Mouse (Mus musculus) midbrain, embryonic 16.5 days (tissue): ENCODE data around the gene Shisa5. TPM values are rescaled to one million over a fixed set of nuclear protein-coding genes. Genes with fewer than 3 reads are reported as not detected.

Experiments
- ATAC-seq: fragments of 200-750 bp; cut with Nextera tagmentation; 2 replicates; pipeline ENCODE4 v1.8.0; 2017; ENCODE audit warnings: moderate TSS enrichment
- H3K27ac ChIP-seq: fragments of 300-500 bp; sonication (generic); 2 replicates; pipeline ENCODE4 v1.5.1; 2014; ENCODE audit warnings: mild to moderate bottlenecking, low read length, mixed read lengths
- H3K27me3 ChIP-seq: fragments of 300-500 bp; sonication (generic); 2 replicates; pipeline ENCODE4 v1.6.1; 2014; ENCODE audit warnings: low read depth, low read length, mixed read lengths; ENCODE audit not compliant: control insufficient read depth, insufficient read depth
- H3K36me3 ChIP-seq: fragments of 300-500 bp; sonication (generic); 2 replicates; pipeline ENCODE4 v1.6.1; 2014; ENCODE audit warnings: mild to moderate bottlenecking, low read length, moderate library complexity, mixed read lengths; ENCODE audit not compliant: control insufficient read depth, insufficient read depth
- H3K4me1 ChIP-seq: fragments of 300-500 bp; sonication (generic); 2 replicates; pipeline ENCODE4 v1.6.1; 2014; ENCODE audit warnings: mild to moderate bottlenecking, low read length, mixed read lengths; ENCODE audit not compliant: control insufficient read depth, insufficient read depth
- H3K4me2 ChIP-seq: fragments of 300-500 bp; sonication (generic); 2 replicates; pipeline ENCODE4 v1.6.1; 2014; ENCODE audit warnings: mild to moderate bottlenecking, low read length, mixed read lengths
- H3K4me3 ChIP-seq: fragments of 300-500 bp; sonication (generic); 2 replicates; pipeline ENCODE4 v1.5.1; 2014; ENCODE audit warnings: low read depth, mild to moderate bottlenecking, low read length, moderate library complexity, mixed read lengths
- H3K9ac ChIP-seq: fragments of 300-500 bp; sonication (generic); 2 replicates; pipeline ENCODE4 v1.6.1; 2014; ENCODE audit warnings: low read depth, low read length, mixed read lengths
- H3K9me3 ChIP-seq: fragments of 300-500 bp; sonication (generic); replicated peaks from 2 replicates; pipeline ENCODE4 v1.6.1; 2014; ENCODE audit warnings: mild to moderate bottlenecking, low read length, mixed read lengths; ENCODE audit not compliant: control insufficient read depth, poor library complexity, severe bottlenecking
- WGBS: fragments of 180-500 bp; shearing (Covaris S2); extraction: QIAGEN DNeasy Blood & Tissue Kit; methylation state at CpG from one replicate; pipeline ENCODE4 v1.1.7; 2014; 5-methylcytosine and 5-hydroxymethylcytosine counted together
- polyA plus RNA-seq: library from polyadenylated mRNA; unstranded; fragments of >200 nt; fragmentation: Nextera tagmentation; extraction: Ambion mirVana; gene quantifications from 2 replicates; pipeline ENCODE4 v1.2.1, GENCODE M21; 2015

Gene Shisa5
- polyA plus RNA-seq, 1 experiment from 2014 or later, result 68.9 TPM

- Histone ChIP-seq H3K9me3 (no peaks in the 10 kb centered on the region), H3K36me3 (peaks cover 25% of the 10 kb centered on the region), H3K4me2 (no peak overlapping the region), H3K4me1 (no peaks in the 10 kb centered on the region), H3K27me3 (no peaks in the 10 kb centered on the region), H3K9ac (no peak overlapping the region), H3K27ac (no peak overlapping the region), H3K4me3 (no peak overlapping the region)
- WGBS, result 91% methylated on average over 14 of the region's 14 CpGs
- no peak for ATAC-seq
These were observed 28.1 kb upstream of the Shisa5 start for GRCm38 (mm10) chr9:109010316-109010690.

- Histone ChIP-seq H3K36me3 (peaks cover 12% of the 10 kb centered on the region), H3K9me3 (no peaks in the 10 kb centered on the region), H3K9ac (no peak overlapping the region), H3K4me1 (no peaks in the 10 kb centered on the region), H3K27me3 (no peaks in the 10 kb centered on the region), H3K27ac (no peak overlapping the region), H3K4me2 (no peak overlapping the region), H3K4me3 (no peak overlapping the region)
- no peak for ATAC-seq
- WGBS, result 78% methylated on average over 8 of the region's 8 CpGs
These were observed 23.0 kb upstream of the Shisa5 start for GRCm38 (mm10) chr9:109015397-109015796.

GRCm38 (mm10) chr9:109016973-109017604, 21.3 kb upstream of the Shisa5 start:
- Histone ChIP-seq H3K4me2 (no peak overlapping the region), H3K4me3 (no peak overlapping the region), H3K27me3 (no peaks in the 10 kb centered on the region), H3K27ac (no peak overlapping the region), H3K9ac (no peak overlapping the region), H3K4me1 (no peaks in the 10 kb centered on the region), H3K9me3 (no peaks in the 10 kb centered on the region), H3K36me3 (peaks cover 7% of the 10 kb centered on the region)
- 74% methylated on average over 11 of the region's 11 CpGs for WGBS
- ATAC-seq, result no peak

GRCm38 (mm10) chr9:109021428-109021827, 16.9 kb upstream of the Shisa5 start:
- Histone ChIP-seq H3K9me3 (no peaks in the 10 kb centered on the region), H3K4me2 (no peak overlapping the region), H3K9ac (no peak overlapping the region), H3K27ac (no peak overlapping the region), H3K27me3 (no peaks in the 10 kb centered on the region), H3K36me3 (peaks cover 9% of the 10 kb centered on the region; the same call in 1 of the 2 replicates), H3K4me3 (no peak overlapping the region), H3K4me1 (no peaks in the 10 kb centered on the region)
- ATAC-seq, result no peak
- WGBS, result 80% methylated on average over 4 of the region's 4 CpGs

GRCm38 (mm10) chr9:109022866-109023685, 15.3 kb upstream of the Shisa5 start:
- H3K9me3 ChIP-seq, result no peaks in the 10 kb centered on the region
- no peak for ATAC-seq
- H3K27me3 ChIP-seq, result no peaks in the 10 kb centered on the region
- no peak overlapping the region for H3K4me3 ChIP-seq
- H3K36me3 ChIP-seq, result peaks cover 11% of the 10 kb centered on the region; the same call in 1 of the 2 replicates
- no peaks in the 10 kb centered on the region for H3K4me1 ChIP-seq
- no peak overlapping the region for H3K4me2 ChIP-seq
- no peak overlapping the region for H3K27ac ChIP-seq
- no peak overlapping the region for H3K9ac ChIP-seq
- 92% methylated on average over 17 of the region's 17 CpGs for WGBS

GRCm38 (mm10) chr9:109027521-109027920, 10.8 kb upstream of the Shisa5 start:
- WGBS, result 81% methylated on average over 8 of the region's 8 CpGs
- no peak for ATAC-seq
- Histone ChIP-seq H3K9ac (no peak overlapping the region), H3K27me3 (no peaks in the 10 kb centered on the region), H3K4me3 (no peak overlapping the region), H3K36me3 (peaks cover 21% of the 10 kb centered on the region; the same call in 1 of the 2 replicates), H3K27ac (no peak overlapping the region), H3K4me2 (no peak overlapping the region), H3K9me3 (no peaks in the 10 kb centered on the region), H3K4me1 (no peaks in the 10 kb centered on the region)

- Histone ChIP-seq H3K27ac (no peak overlapping the region), H3K9me3 (no peaks in the 10 kb centered on the region), H3K36me3 (peaks cover 21% of the 10 kb centered on the region; the same call in 1 of the 2 replicates), H3K9ac (no peak overlapping the region), H3K4me1 (no peaks in the 10 kb centered on the region), H3K4me2 (no peak overlapping the region), H3K4me3 (no peak overlapping the region), H3K27me3 (no peaks in the 10 kb centered on the region)
- no peak for ATAC-seq
- WGBS, result 80% methylated on average over 3 of the region's 3 CpGs
These were observed 9.9 kb upstream of the Shisa5 start for GRCm38 (mm10) chr9:109028421-109028820.

GRCm38 (mm10) chr9:109028919-109029318, 9.4 kb upstream of the Shisa5 start:
- no peak for ATAC-seq

GRCm38 (mm10) chr9:109030312-109030711, 8.1 kb upstream of the Shisa5 start:
- Histone ChIP-seq H3K9ac (no peak overlapping the region), H3K36me3 (peaks cover 13% of the 10 kb centered on the region; the same call in 1 of the 2 replicates), H3K9me3 (no peaks in the 10 kb centered on the region), H3K4me3 (no peak overlapping the region), H3K27me3 (no peaks in the 10 kb centered on the region), H3K4me1 (no peaks in the 10 kb centered on the region), H3K4me2 (no peak overlapping the region), H3K27ac (no peak overlapping the region)
- WGBS, result 70% methylated on average over 3 of the region's 3 CpGs
- no peak for ATAC-seq

More at GRCm38 (mm10) chr9:109028919-109029318, 9.4 kb upstream of the Shisa5 start:
- H3K27me3 ChIP-seq, result no peaks in the 10 kb centered on the region
- WGBS, result 78% methylated on average over 5 of the region's 5 CpGs
- H3K4me2 ChIP-seq, result no peak overlapping the region
- H3K36me3 ChIP-seq, result peaks cover 21% of the 10 kb centered on the region; the same call in 1 of the 2 replicates
- no peak overlapping the region for H3K4me3 ChIP-seq
- no peak overlapping the region for H3K27ac ChIP-seq
- H3K4me1 ChIP-seq, result no peaks in the 10 kb centered on the region
- no peak overlapping the region for H3K9ac ChIP-seq
- no peaks in the 10 kb centered on the region for H3K9me3 ChIP-seq
